Mouse (Mus musculus): Measurements from ENCODE around the gene Fam168a.

Fam168a gene

GRCm38 (mm10) chr7:100775810-100776209, 69.4 kb downstream of the Fam168a start:
- no peak for DNase-seq (ENCODE audit: low spot score in 2 of 2)

GRCm38 (mm10) chr7:100780192-100780591, 73.8 kb downstream of the Fam168a start:
- no peak for DNase-seq (ENCODE audit: low spot score in 2 of 2)

- no peak for DNase-seq (ENCODE audit: low spot score in 2 of 2)
Measured at GRCm38 (mm10) chr7:100784650-100785049, 78.2 kb downstream of the Fam168a start.

- DNase-seq (ENCODE audit: low spot score in 2 of 2): no peak
Measured at GRCm38 (mm10) chr7:100785426-100785825, 79.0 kb downstream of the Fam168a start.

GRCm38 (mm10) chr7:100786078-100786477, 79.6 kb downstream of the Fam168a start:
- no peak for DNase-seq (ENCODE audit: low spot score in 2 of 2)

GRCm38 (mm10) chr7:100788291-100788690, 81.9 kb downstream of the Fam168a start:
- DNase-seq (ENCODE audit: low spot score in 2 of 2): no peak

- DNase-seq (ENCODE audit: low spot score in 2 of 2): no peak
Measured at GRCm38 (mm10) chr7:100798810-100799209, 92.4 kb downstream of the Fam168a start.

GRCm38 (mm10) chr7:100805391-100805790, 99.0 kb downstream of the Fam168a start:
- no peak for DNase-seq (ENCODE audit: low spot score in 2 of 2)

GRCm38 (mm10) chr7:100811912-100812311, 105.5 kb downstream of the Fam168a start:
- DNase-seq (ENCODE audit: low spot score in 2 of 2): no peak

- no peak for DNase-seq (ENCODE audit: low spot score in 2 of 2)
Measured at GRCm38 (mm10) chr7:100812641-100813040, 106.2 kb downstream of the Fam168a start.

- DNase-seq (ENCODE audit: low spot score in 2 of 2): no peak
Measured at GRCm38 (mm10) chr7:100815900-100816570, 109.6 kb downstream of the Fam168a start.

- DNase-seq (ENCODE audit: low spot score in 2 of 2): peak; percentile 73 to 84
Measured at GRCm38 (mm10) chr7:100816759-100817441, 110.5 kb downstream of the Fam168a start.

- DNase-seq (ENCODE audit: low spot score in 2 of 2): no peak
Measured at GRCm38 (mm10) chr7:100817442-100817760, 111.0 kb downstream of the Fam168a start.

GRCm38 (mm10) chr7:100818401-100819064, 112.1 kb downstream of the Fam168a start:
- DNase-seq (ENCODE audit: low spot score in 2 of 2): no peak

- DNase-seq (ENCODE audit: low spot score in 2 of 2): no peak
Measured at GRCm38 (mm10) chr7:100824661-100825060, 118.2 kb downstream of the Fam168a start.

GRCm38 (mm10) chr7:100828549-100828948, 122.1 kb downstream of the Fam168a start:
- DNase-seq (ENCODE audit: low spot score in 2 of 2): no peak

GRCm38 (mm10) chr7:100833859-100834258, 127.4 kb downstream of the Fam168a start:
- no peak for DNase-seq (ENCODE audit: low spot score in 2 of 2)

- no peak for DNase-seq (ENCODE audit: low spot score in 2 of 2)
Measured at GRCm38 (mm10) chr7:100835168-100835567, 128.7 kb downstream of the Fam168a start.

GRCm38 (mm10) chr7:100835711-100836110, 129.3 kb downstream of the Fam168a start:
- DNase-seq (ENCODE audit: low spot score in 2 of 2): no peak

GRCm38 (mm10) chr7:100836657-100837056, 130.2 kb downstream of the Fam168a start:
- no peak for DNase-seq (ENCODE audit: low spot score in 2 of 2)

GRCm38 (mm10) chr7:100837701-100838100, 131.3 kb downstream of the Fam168a start:
- DNase-seq (ENCODE audit: low spot score in 2 of 2): no peak

GRCm38 (mm10) chr7:100839632-100840402, 133.4 kb downstream of the Fam168a start:
- DNase-seq (ENCODE audit: low spot score in 2 of 2): no peak
